Mouse (Mus musculus) liver, adult 2 months (tissue): ENCODE measurements around the gene Vmn1r28.

Experiments
- CTCF ChIP-seq: fragments of 200-500 bp; IDR thresholded peaks from 2 replicates; pipeline ENCODE4 v1.5.1; 2011; ENCODE audit warnings: low read depth, low read length, control low read depth
- POLR2A ChIP-seq: fragments of 200-500 bp; IDR thresholded peaks from 2 replicates; pipeline ENCODE4 v1.6.1; 2011; ENCODE audit warnings: low read length, control low read depth; ENCODE audit not compliant: insufficient read depth; ENCODE audit errors: extremely low read depth

GRCm38 (mm10) chr6:58292201-58292600 lies 30.4 kb downstream of the Vmn1r28 start:
- TF ChIP-seq POLR2A (no peak), CTCF (no peak)
